Mouse (Mus musculus): Measurements from ENCODE around the gene Smarcal1. TPM values are rescaled to one million over a fixed set of nuclear protein-coding genes. Genes with fewer than 3 reads are reported as not detected.
A peak's percentile ranks its signal among the peaks of the same experiment; 100 is the strongest.

Smarcal1 gene
- total RNA-seq, 2 experiments from 2014 or later, result 30.3 to 31.2 TPM

GRCm38 (mm10) chr1:72587532-72587931 is 4.5 kb downstream of the Smarcal1 start:
- ATAC-seq (replicated peaks; ENCODE audit: poor library complexity, severe bottlenecking), result no peak

- ATAC-seq (replicated peaks; ENCODE audit: poor library complexity, severe bottlenecking), result no peak
Measured at GRCm38 (mm10) chr1:72588763-72589162, 5.7 kb downstream of the Smarcal1 start.

GRCm38 (mm10) chr1:72590636-72591035 is 7.6 kb downstream of the Smarcal1 start:
- ATAC-seq (replicated peaks; ENCODE audit: poor library complexity, severe bottlenecking), result no peak

GRCm38 (mm10) chr1:72592350-72592749 is 9.3 kb downstream of the Smarcal1 start:
- ATAC-seq (replicated peaks; ENCODE audit: poor library complexity, severe bottlenecking), result no peak

GRCm38 (mm10) chr1:72593340-72593951 is 10.4 kb downstream of the Smarcal1 start:
- ATAC-seq (replicated peaks; ENCODE audit: poor library complexity, severe bottlenecking), result no peak

GRCm38 (mm10) chr1:72595686-72596085 is 12.6 kb downstream of the Smarcal1 start:
- no peak for ATAC-seq (replicated peaks; ENCODE audit: poor library complexity, severe bottlenecking)

- no peak for ATAC-seq (replicated peaks; ENCODE audit: poor library complexity, severe bottlenecking)
Measured at GRCm38 (mm10) chr1:72596231-72596630, 13.2 kb downstream of the Smarcal1 start.

GRCm38 (mm10) chr1:72599146-72600101 is 16.4 kb downstream of the Smarcal1 start:
- no peak for ATAC-seq (replicated peaks; ENCODE audit: poor library complexity, severe bottlenecking)

- ATAC-seq (replicated peaks; ENCODE audit: poor library complexity, severe bottlenecking), result no peak
Measured at GRCm38 (mm10) chr1:72600778-72601177, 17.7 kb downstream of the Smarcal1 start.

- ATAC-seq (replicated peaks; ENCODE audit: poor library complexity, severe bottlenecking), result no peak
Measured at GRCm38 (mm10) chr1:72601233-72601632, 18.2 kb downstream of the Smarcal1 start.

- no peak for ATAC-seq (replicated peaks; ENCODE audit: poor library complexity, severe bottlenecking)
Measured at GRCm38 (mm10) chr1:72602186-72602585, 19.1 kb downstream of the Smarcal1 start.

GRCm38 (mm10) chr1:72602803-72603202 is 19.8 kb downstream of the Smarcal1 start:
- ATAC-seq (replicated peaks; ENCODE audit: poor library complexity, severe bottlenecking), result no peak

- no peak for ATAC-seq (replicated peaks; ENCODE audit: poor library complexity, severe bottlenecking)
Measured at GRCm38 (mm10) chr1:72606186-72606673, 23.2 kb downstream of the Smarcal1 start.

- no peak for ATAC-seq (replicated peaks; ENCODE audit: poor library complexity, severe bottlenecking)
Measured at GRCm38 (mm10) chr1:72609129-72609528, 26.1 kb downstream of the Smarcal1 start.

- ATAC-seq (replicated peaks; ENCODE audit: poor library complexity, severe bottlenecking), result no peak
Measured at GRCm38 (mm10) chr1:72609887-72610877, 27.1 kb downstream of the Smarcal1 start.

GRCm38 (mm10) chr1:72612172-72612571 is 29.1 kb downstream of the Smarcal1 start:
- ATAC-seq (replicated peaks; ENCODE audit: poor library complexity, severe bottlenecking), result no peak

- ATAC-seq (replicated peaks; ENCODE audit: poor library complexity, severe bottlenecking), result no peak
Measured at GRCm38 (mm10) chr1:72635221-72635620, 52.2 kb downstream of the Smarcal1 start.

GRCm38 (mm10) chr1:72640658-72641410 is 57.8 kb downstream of the Smarcal1 start:
- ATAC-seq (replicated peaks; ENCODE audit: poor library complexity, severe bottlenecking), result peak; percentile 80

- ATAC-seq (replicated peaks; ENCODE audit: poor library complexity, severe bottlenecking), result no peak
Measured at GRCm38 (mm10) chr1:72673070-72673469, 90.0 kb downstream of the Smarcal1 start.

Measured in granulocyte monocyte progenitor cell, adult 5-6 weeks (primary cell).